Mouse (Mus musculus): ENCODE measurements around the gene Rragd.

DNA sequence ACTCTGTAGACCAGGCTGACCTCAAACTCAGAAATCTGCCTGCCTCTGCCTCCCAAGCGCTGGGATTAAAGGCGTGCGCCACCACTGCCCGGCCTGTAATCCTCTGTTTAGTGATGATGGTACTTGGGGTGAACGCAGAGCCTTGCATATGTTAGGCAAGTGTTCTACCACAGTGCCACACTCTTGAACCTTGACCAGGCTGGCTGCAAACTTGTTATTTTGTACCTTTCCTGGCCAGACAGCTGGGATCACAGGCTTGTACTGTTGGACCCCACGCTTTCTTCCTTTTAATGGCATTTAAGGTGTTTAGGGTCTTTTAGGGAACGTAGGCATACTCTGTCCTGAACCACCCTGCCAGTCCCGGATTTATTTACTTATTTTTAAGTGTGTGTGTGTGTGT, 16.2 kb downstream of the Rragd start:
- TF ChIP-seq CTCF (IDR thresholded peaks at IDR 0.05; ENCODE audit: extremely low read depth, insufficient read length, insufficient replicate concordance, low read depth, low read length) (no peak), POLR2A (IDR thresholded peaks at IDR 0.05; ENCODE audit: low read depth, low read length) (no peak)
